Mouse (Mus musculus) intestine, postnatal 0 days (tissue): ENCODE measurements at regions not wholly inside any gene's neighbourhood (a gene's known extent, or its start where the extent isn't known, plus 50 kb on each side); places are given as distances from the start of the nearest gene placed in this dataset.

ENCODE experiments used
- ATAC-seq: fragments of 200-750 bp; cut with Nextera tagmentation; 2 replicates; pipeline ENCODE4 v1.8.0; 2017; ENCODE audit warnings: mild to moderate bottlenecking, moderate TSS enrichment, moderate library complexity
- H3K27ac ChIP-seq: fragments of 300-500 bp; sonication (generic); 2 replicates; pipeline ENCODE4 v1.5.1; 2014; ENCODE audit warnings: mild to moderate bottlenecking, low read depth, low read length, moderate library complexity
- H3K27me3 ChIP-seq: fragments of 300-500 bp; sonication (generic); replicated peaks from 2 replicates; pipeline ENCODE4 v1.6.1; 2014; ENCODE audit warnings: low read length, mixed read lengths; ENCODE audit not compliant: control insufficient read depth, insufficient read depth
- H3K36me3 ChIP-seq: fragments of 300-500 bp; sonication (generic); 2 replicates; pipeline ENCODE4 v1.6.1; 2014; ENCODE audit warnings: mild to moderate bottlenecking, moderate library complexity; ENCODE audit not compliant: control insufficient read depth, insufficient read depth
- H3K4me1 ChIP-seq: fragments of 300-500 bp; sonication (generic); replicated peaks from 2 replicates; pipeline ENCODE4 v1.6.1; 2014; ENCODE audit warnings: antibody characterized with exemption, low read length, mixed read lengths; ENCODE audit not compliant: control insufficient read depth, insufficient read depth
- H3K4me2 ChIP-seq: fragments of 300-500 bp; sonication (generic); replicated peaks from 2 replicates; pipeline ENCODE4 v1.6.1; 2014; ENCODE audit warnings: low read depth, mild to moderate bottlenecking, moderate library complexity
- H3K4me3 ChIP-seq: fragments of 300-500 bp; sonication (generic); 2 replicates; pipeline ENCODE4 v1.5.1; 2014; ENCODE audit warnings: low read depth, low read length
- H3K9ac ChIP-seq: fragments of 300-500 bp; sonication (generic); 2 replicates; pipeline ENCODE4 v1.6.1; 2014; ENCODE audit warnings: mild to moderate bottlenecking, low read depth, low read length
- H3K9me3 ChIP-seq: fragments of 300-500 bp; sonication (generic); 2 replicates; pipeline ENCODE4 v1.6.1; 2016; ENCODE audit warnings: mixed run types; ENCODE audit not compliant: control insufficient read depth
- CTCF ChIP-seq: sonication (generic); IDR thresholded peaks from 2 replicates; pipeline ENCODE4 v1.5.1; 2016; ENCODE audit warnings: low read depth, mild to moderate bottlenecking, control low read depth, antibody characterized with exemption, moderate library complexity
- WGBS: fragments of 180-500 bp; shearing (Covaris S2); extraction: QIAGEN DNeasy Blood & Tissue Kit; methylation state at CpG from one replicate; pipeline ENCODE4 v1.1.7; 2014; 5-methylcytosine and 5-hydroxymethylcytosine counted together

GRCm38 (mm10) chr1:105087623-105088022 lies 268.9 kb downstream of the Rnf152 start:
- ATAC-seq, result peak; percentile 47; the same call in 1 of the 2 replicates
- WGBS, result 29% methylated on average over 1 of the region's 1 CpGs
- H3K9me3 ChIP-seq, result no peaks in the 10 kb centered on the region

GRCm38 (mm10) chr1:105084556-105084955 lies 272.0 kb downstream of the Rnf152 start:
- peaks cover 7% of the 10 kb centered on the region; the same call in 1 of the 2 replicates for H3K4me1 ChIP-seq
- no peak overlapping the region for H3K27ac ChIP-seq
- H3K9me3 ChIP-seq, result no peaks in the 10 kb centered on the region
- H3K36me3 ChIP-seq, result no peaks in the 10 kb centered on the region
- H3K4me2 ChIP-seq, result no peak overlapping the region
- 92% methylated on average over 3 of the region's 3 CpGs for WGBS
- no peak for TF ChIP-seq CTCF
- H3K9ac ChIP-seq, result no peak overlapping the region
- no peak for ATAC-seq
- H3K4me3 ChIP-seq, result no peak overlapping the region
- H3K27me3 ChIP-seq, result no peaks in the 10 kb centered on the region

More at GRCm38 (mm10) chr1:105087623-105088022, 268.9 kb downstream of the Rnf152 start:
- H3K36me3 ChIP-seq, result no peaks in the 10 kb centered on the region
- H3K9ac ChIP-seq, result no peak overlapping the region
- TF ChIP-seq CTCF, result peak; percentile 45
- no peak overlapping the region for H3K4me3 ChIP-seq
- H3K27me3 ChIP-seq, result no peaks in the 10 kb centered on the region
- no peak overlapping the region for H3K4me2 ChIP-seq
- H3K4me1 ChIP-seq, result peaks cover 7% of the 10 kb centered on the region; the same call in 1 of the 2 replicates
- H3K27ac ChIP-seq, result no peak overlapping the region

- H3K4me3 ChIP-seq, result no peak overlapping the region
- 90% methylated on average over 6 of the region's 6 CpGs for WGBS
- ATAC-seq, result no peak
- no peak overlapping the region for H3K9ac ChIP-seq
- no peaks in the 10 kb centered on the region for H3K27me3 ChIP-seq
- no peak overlapping the region for H3K27ac ChIP-seq
- no peaks in the 10 kb centered on the region for H3K9me3 ChIP-seq
- H3K36me3 ChIP-seq, result no peaks in the 10 kb centered on the region
- no peak for TF ChIP-seq CTCF
- peaks cover 7% of the 10 kb centered on the region; the same call in 1 of the 2 replicates for H3K4me1 ChIP-seq
- no peak overlapping the region for H3K4me2 ChIP-seq
Observed at GRCm38 (mm10) chr1:105083551-105084103, 272.9 kb downstream of the Rnf152 start.

- H3K4me2 ChIP-seq, result no peak overlapping the region
- H3K9me3 ChIP-seq, result no peaks in the 10 kb centered on the region
- no peak overlapping the region for H3K4me3 ChIP-seq
- no peak overlapping the region for H3K9ac ChIP-seq
- no peak for ATAC-seq
- H3K36me3 ChIP-seq, result no peaks in the 10 kb centered on the region
- TF ChIP-seq CTCF, result no peak
- 88% methylated on average over 2 of the region's 2 CpGs for WGBS
- H3K27ac ChIP-seq, result no peak overlapping the region
- H3K4me1 ChIP-seq, result peaks cover 6% of the 10 kb centered on the region; the same call in 1 of the 2 replicates
- H3K27me3 ChIP-seq, result no peaks in the 10 kb centered on the region
Observed at GRCm38 (mm10) chr1:105082823-105083550, 273.5 kb downstream of the Rnf152 start.

GRCm38 (mm10) chr1:105081942-105082341 lies 274.6 kb downstream of the Rnf152 start:
- no peaks in the 10 kb centered on the region for H3K36me3 ChIP-seq
- H3K9ac ChIP-seq, result no peak overlapping the region
- no peak overlapping the region for H3K27ac ChIP-seq
- no peaks in the 10 kb centered on the region for H3K27me3 ChIP-seq
- H3K4me1 ChIP-seq, result no peaks in the 10 kb centered on the region
- TF ChIP-seq CTCF, result no peak
- ATAC-seq, result peak; percentile 31; the same call in 1 of the 2 replicates
- no peak overlapping the region for H3K4me2 ChIP-seq
- 30% methylated on average over 2 of the region's 2 CpGs for WGBS
- no peaks in the 10 kb centered on the region for H3K9me3 ChIP-seq
- H3K4me3 ChIP-seq, result no peak overlapping the region

GRCm38 (mm10) chr1:105079437-105079836 lies 277.1 kb downstream of the Rnf152 start:
- H3K9me3 ChIP-seq, result no peaks in the 10 kb centered on the region
- 51% methylated on average over 5 of the region's 5 CpGs for whole genome bisulfite sequencing
- H3K36me3 ChIP-seq, result no peaks in the 10 kb centered on the region
- peak; percentile 34 for TF ChIP-seq CTCF
- no peaks in the 10 kb centered on the region for H3K4me1 ChIP-seq
- no peak overlapping the region for H3K4me2 ChIP-seq
- H3K27me3 ChIP-seq, result no peaks in the 10 kb centered on the region
- no peak overlapping the region for H3K9ac ChIP-seq
- H3K27ac ChIP-seq, result no peak overlapping the region
- H3K4me3 ChIP-seq, result no peak overlapping the region
- ATAC-seq, result peak; percentile 43; the same call in 1 of the 2 replicates
